Mouse (Mus musculus) spleen, adult 2 months (tissue): Measurements from ENCODE around the gene Cacna2d3.

Experiments used
- CTCF ChIP-seq: fragments of 200-500 bp; IDR thresholded peaks from 2 replicates; pipeline ENCODE4 v1.5.1; 2011; ENCODE audit warnings: mild to moderate bottlenecking, inconsistent platforms; ENCODE audit not compliant: insufficient read depth, insufficient read length, insufficient replicate concordance; ENCODE audit errors: extremely low read depth
- POLR2A ChIP-seq: fragments of 200-500 bp; IDR thresholded peaks from 2 replicates; pipeline ENCODE4 v1.6.1; 2011; ENCODE audit warnings: low read depth, low read length, inconsistent platforms

GRCm38 (mm10) chr14:29296185-29296754 is 425.4 kb downstream of the Cacna2d3 start:
- TF ChIP-seq CTCF (no peak), POLR2A (no peak)
